Mouse (Mus musculus) G1E-ER4 (cell line): ENCODE results near the gene Ino80d. TPM values are rescaled to one million over a fixed set of nuclear protein-coding genes. Genes with fewer than 3 reads are reported as not detected.

Source experiments
- GATA1 ChIP-seq: IDR thresholded peaks from one replicate; pipeline ENCODE4 v1.8.0; 2012; ENCODE audit warnings: low read length, inconsistent platforms
- polyA plus RNA-seq: library from polyadenylated mRNA; stranded (reverse); fragments of >175 nt; gene quantifications from 2 replicates; pipeline ENCODE4 v1.2.3, GENCODE M21; 2012

Gene Ino80d
- polyA plus RNA-seq, 1 experiment: 3.7 TPM

DNA sequence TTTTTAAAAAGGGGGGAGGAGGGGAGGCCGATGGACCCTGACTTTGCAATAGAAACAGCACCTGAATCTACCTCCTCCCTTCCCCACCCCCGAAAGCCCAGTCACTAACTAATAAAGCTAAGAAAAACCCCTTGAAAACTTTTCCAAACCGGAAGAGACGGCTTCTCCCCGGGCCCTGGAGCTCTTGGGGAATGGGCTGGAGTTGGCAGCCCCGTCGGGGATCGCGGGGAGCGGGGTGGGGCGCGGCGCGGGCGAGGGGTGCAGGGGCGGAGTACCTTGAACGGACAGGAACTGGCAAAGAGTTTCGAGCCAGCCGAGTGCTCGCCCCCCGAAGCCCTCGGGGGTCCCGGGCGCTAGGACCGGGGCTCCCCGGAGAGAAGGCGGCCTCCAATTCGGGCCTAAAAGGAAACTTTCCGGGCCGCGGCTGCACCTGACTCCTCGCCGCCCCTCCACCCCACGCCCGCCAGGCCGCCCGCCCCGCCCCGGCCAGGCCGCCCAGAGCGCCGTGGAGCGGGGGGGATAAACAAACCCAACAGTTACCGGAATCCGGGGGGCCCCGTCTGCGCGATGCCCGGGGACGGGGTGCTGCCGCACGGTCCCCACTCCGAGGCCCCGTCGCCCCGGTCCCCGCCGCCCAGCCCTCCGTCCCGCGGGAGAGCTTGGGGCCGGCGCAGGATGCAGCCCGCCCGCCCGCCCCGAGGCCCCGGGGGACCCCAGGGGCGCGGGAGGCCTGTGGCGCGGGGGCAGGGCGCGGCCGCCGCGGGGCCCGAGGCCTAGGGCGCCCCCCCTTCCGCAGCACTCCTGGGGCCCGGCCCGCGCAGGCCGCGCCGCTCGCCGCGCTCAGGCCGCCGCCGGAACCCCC is 962 bp downstream of the Ino80d start:
- TF ChIP-seq GATA1: no peak

- no peak for TF ChIP-seq GATA1
These were observed 1.6 kb downstream of the Ino80d start for GRCm38 (mm10) chr1:63112865-63113261.

GRCm38 (mm10) chr1:63112151-63112864 is 2.2 kb downstream of the Ino80d start:
- no peak for TF ChIP-seq GATA1

GRCm38 (mm10) chr1:63110536-63111285 is 3.8 kb downstream of the Ino80d start:
- TF ChIP-seq GATA1: no peak

DNA sequence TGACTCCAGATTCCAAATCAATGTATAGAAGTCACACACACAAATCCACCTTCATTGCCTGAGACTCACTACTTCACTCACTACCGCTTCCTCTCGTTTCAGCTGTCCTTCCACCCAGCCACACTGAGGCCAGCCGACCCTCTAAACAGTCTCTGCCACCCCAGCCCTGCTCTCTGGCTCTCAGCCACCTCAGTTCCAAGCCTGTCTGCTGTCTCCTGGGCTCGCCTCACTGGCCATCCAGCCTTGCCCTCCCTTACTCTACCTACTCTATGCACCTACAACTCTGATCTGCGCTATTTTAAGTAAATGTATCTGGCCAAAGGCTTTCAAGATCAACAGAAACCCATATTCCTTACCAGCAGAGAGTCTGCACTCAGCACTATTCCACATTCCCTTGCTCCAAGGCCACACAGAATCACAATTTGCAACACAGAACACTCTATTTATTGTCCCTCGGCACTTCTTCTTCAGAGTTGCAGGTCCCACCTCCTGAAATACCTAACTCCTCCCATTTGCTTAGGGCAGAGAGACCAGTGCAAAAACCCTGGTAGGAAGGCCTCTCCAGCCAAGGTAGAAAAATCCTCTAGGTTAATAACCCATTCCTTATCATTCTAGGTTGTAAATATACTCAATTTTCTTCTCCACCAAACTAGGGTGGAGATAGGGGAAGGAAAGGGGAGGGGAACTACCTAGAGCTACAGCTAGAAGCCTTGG is 6.7 kb downstream of the Ino80d start:
- TF ChIP-seq GATA1: no peak

DNA sequence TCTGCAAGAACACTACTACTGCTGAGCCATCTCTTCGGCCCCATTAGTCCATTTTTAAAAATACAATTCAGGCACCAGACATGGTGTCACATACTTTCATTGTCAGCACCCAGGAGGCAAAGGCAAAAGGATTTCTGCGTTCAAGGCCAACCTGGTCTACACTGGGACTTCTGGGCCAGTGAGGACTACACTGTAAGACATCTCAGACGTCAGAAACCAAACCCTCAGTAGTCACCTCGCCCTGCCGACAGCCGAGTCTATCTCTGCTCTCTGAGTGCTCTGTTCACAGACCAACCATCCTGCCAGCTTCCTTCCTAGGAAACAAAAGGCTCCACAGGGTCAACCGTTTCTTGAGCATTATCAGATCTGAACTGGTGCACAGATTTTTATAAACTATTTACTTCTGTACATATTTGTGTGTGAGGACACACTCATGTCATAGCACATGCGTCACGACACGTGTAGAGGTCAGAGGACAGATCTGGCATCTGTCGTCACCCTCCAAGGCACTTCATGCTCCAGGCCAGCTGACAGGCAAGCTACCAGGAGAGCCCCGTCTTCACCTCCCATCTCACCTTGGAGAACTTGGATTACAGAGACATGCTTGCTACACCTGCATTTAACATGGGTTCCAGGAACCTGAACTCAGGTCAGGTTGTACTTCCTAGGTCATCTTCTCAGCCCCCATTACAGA is 11.6 kb downstream of the Ino80d start:
- no peak for TF ChIP-seq GATA1

DNA sequence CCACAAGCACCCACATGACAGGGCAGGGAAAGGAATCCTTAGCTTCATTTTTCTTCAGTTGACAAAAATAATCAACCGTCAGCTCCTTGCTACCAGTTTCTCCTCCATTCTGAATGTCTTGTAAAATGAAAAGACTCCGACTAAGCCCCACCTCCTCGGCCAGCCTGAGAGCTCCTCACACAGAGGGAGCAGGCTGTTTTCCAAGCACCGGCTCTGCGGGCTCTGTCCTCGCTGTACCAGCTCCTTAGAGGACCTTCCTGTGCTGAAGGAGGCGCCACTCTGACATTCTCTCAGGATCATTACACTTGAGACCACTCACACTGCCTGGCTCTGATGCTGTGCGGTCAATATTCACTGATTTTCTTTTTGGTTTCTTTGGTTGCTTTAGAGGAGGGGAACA is 14.3 kb downstream of the Ino80d start:
- TF ChIP-seq GATA1: no peak

DNA sequence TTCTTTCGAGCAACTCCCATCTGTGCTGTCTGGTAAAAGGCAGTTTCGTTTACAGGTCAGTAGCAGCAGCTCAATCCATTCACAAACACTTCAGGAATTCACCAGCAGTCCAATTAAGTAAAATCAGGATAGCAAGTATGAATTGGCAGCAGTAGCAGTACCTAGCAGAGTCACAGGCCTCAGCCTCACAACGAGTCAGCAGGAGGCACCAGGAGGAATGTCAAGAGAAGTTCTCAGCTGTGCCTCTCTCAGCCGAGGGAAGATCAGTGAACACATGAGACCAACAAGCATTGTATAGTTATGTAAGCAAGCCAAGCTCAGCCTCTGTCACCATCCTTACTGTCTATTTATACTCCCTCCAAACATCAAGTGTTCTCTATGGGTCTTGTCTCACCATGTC is 15.6 kb downstream of the Ino80d start:
- no peak for TF ChIP-seq GATA1

- no peak for TF ChIP-seq GATA1
These were observed 18.4 kb downstream of the Ino80d start for GRCm38 (mm10) chr1:63096071-63096470.

- no peak for TF ChIP-seq GATA1
These were observed 24.7 kb downstream of the Ino80d start for GRCm38 (mm10) chr1:63089795-63090194.

- no peak for TF ChIP-seq GATA1
These were observed 25.9 kb downstream of the Ino80d start for GRCm38 (mm10) chr1:63088614-63089013.

- no peak for TF ChIP-seq GATA1
These were observed 34.2 kb downstream of the Ino80d start for GRCm38 (mm10) chr1:63080277-63080676.

DNA sequence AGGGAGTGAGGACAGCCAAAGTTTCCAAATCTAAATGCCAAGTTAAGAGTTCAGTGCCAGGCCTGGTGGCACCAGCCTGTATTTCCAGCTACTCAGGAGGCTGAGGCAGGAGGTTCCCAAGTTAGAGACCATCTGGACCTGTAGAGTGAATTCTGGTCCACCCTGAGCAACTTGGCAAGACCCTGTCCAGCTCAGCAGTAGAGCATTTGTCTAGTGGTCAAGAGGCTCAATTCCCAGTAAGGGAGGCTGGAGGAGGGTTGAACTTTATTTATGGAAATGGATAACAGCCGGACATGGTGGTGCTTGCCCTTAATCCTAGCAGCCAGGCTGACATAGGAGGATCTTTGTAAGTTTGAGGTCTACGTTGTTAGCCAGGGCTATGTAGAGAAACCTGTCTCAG is 38.1 kb downstream of the Ino80d start:
- TF ChIP-seq GATA1: no peak

GRCm38 (mm10) chr1:63071379-63071778 is 43.1 kb downstream of the Ino80d start:
- TF ChIP-seq GATA1: no peak

- no peak for TF ChIP-seq GATA1
These were observed 56.1 kb downstream of the Ino80d start for GRCm38 (mm10) chr1:63058361-63058760.
